Mouse (Mus musculus): ENCODE data around the gene Scube1. TPM values are rescaled to one million over a fixed set of nuclear protein-coding genes. Genes with fewer than 3 reads are reported as not detected.

The Scube1 gene
- total and polyA plus RNA-seq, 2 experiments = 0.13 to 0.18 TPM

DNA sequence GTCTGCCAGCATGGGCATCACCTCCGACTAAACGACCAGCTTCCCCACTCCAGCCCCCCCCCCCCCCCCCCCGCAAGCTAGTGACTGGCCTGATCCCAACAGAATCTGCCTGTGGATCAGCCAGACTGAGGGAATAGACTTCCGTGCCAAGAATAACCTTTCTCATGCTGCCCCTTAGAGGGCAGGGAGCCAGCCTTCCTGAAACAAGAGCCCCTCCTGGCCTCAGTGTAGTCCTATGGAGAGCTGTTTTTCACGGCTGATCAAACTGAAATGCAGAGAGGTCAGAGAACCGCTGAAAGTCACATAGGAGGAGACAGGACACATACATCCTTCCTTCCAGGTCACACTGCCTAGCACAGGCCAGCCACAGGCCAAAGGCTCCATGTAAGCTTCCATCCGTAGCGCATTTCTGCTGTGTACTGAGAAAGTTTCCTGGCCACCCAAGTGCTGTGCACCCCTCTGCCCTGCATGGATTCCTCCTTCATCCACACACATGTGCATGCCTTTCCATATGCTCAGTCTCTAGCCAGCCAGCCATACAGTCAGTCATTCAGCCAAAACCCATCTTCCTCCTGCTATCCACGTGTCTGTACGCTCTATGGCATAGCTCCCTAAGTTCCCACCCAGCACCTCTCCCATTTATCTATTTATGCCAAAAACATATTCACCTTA, 18.2 kb downstream of the Scube1 start:
- Histone ChIP-seq H3K79me2 (ENCODE audit: control insufficient read depth, insufficient read depth, low read length) (no peaks in the 10 kb centered on the region), H3K9ac (ENCODE audit: low read depth, low read length) (no peak overlapping the region), H3K36me3 (ENCODE audit: control insufficient read depth, insufficient read depth, low read length) (no peaks in the 10 kb centered on the region), H3K27ac (replicated peaks; ENCODE audit: insufficient read depth, low read depth, low read length) (no peak overlapping the region), H3K4me3 (ENCODE audit: insufficient read depth, low read depth, low read length) (no peak overlapping the region), H3K4me1 (ENCODE audit: control insufficient read depth, insufficient read depth, low read length) (no peaks in the 10 kb centered on the region), H3K27me3 (ENCODE audit: control insufficient read depth, insufficient read depth, low read length) (no peaks in the 10 kb centered on the region)
- TF ChIP-seq CTCF (IDR thresholded peaks at IDR 0.05; ENCODE audit: low read depth, low read length) (no peak), POLR2A (IDR thresholded peaks at IDR 0.05; ENCODE audit: extremely low read depth, insufficient read depth, low read length) (no peak)
- no peak for DNase-seq (ENCODE audit: extremely low read depth, low read depth, low spot score)
- WGBS = 61% methylated on average over 10 of the region's 10 CpGs

DNA sequence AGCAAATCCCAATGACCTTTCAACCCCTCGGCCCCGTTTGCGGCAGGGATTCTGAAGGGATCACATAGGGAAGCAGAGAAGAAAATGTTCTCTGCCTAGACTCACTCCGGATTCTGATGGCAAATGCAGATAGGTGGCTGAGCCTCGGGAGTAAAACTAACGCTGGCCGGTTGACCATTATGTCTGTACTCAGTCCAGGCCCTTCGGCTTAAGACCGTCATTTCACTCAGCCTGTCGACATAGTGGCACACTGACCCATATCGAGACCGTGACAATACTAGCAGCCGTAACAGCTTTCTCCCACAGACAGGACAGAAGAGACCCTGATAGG, 24.3 kb downstream of the Scube1 start:
- no peaks in the 10 kb centered on the region for H3K79me2 ChIP-seq (ENCODE audit: control insufficient read depth, insufficient read depth, low read length)
- H3K36me3 ChIP-seq (ENCODE audit: control insufficient read depth, insufficient read depth, low read length) = no peaks in the 10 kb centered on the region
- 77% methylated on average over 13 of the region's 13 CpGs for WGBS
- no peak overlapping the region for H3K9ac ChIP-seq (ENCODE audit: low read depth, low read length)
- H3K4me1 ChIP-seq (ENCODE audit: control insufficient read depth, insufficient read depth, low read length) = no peaks in the 10 kb centered on the region
- no peak overlapping the region for H3K4me3 ChIP-seq (ENCODE audit: insufficient read depth, low read depth, low read length)
- no peak for DNase-seq (ENCODE audit: extremely low read depth, low read depth, low spot score)
- no peaks in the 10 kb centered on the region for H3K27me3 ChIP-seq (ENCODE audit: control insufficient read depth, insufficient read depth, low read length)
- no peak overlapping the region for H3K27ac ChIP-seq (replicated peaks; ENCODE audit: insufficient read depth, low read depth, low read length)
- no peak for TF ChIP-seq POLR2A (IDR thresholded peaks at IDR 0.05; ENCODE audit: extremely low read depth, insufficient read depth, low read length)
- TF ChIP-seq CTCF (IDR thresholded peaks at IDR 0.05; ENCODE audit: low read depth, low read length) = no peak

DNA sequence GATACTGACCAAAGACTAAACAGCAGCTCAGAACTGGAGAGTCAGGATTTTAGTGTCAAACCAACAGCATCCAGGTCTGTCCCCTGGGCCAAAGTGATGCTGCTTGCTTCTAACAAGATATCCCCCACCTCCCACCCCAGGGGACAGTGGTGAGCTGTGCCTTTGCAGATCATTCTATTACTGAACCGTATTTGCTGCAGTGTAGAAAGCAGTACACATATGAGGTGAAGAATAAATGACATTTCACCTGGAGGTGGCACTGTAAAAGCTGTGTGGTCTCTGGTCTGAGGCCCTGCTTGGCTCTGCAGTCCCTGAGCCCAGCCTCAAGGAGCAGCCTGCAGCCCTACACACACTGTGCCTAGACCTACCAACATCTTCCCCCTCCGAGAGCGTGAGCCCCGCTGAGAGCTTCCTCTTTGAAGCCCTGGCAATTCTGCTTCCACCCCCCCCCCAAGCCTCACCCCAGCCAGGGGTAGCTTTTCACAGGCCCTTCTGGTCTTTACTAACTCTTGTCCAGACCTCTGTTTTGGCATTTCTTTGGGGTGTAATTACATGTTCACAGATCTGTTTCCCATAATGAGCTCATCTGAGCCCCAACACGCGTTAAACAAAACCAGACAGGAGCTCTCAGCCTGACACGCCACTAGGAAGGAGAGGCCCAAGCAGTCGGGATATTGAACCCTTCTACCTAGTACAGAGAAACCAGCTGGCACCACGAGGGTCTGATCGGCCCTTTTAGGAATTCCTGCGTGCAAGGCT, 24.8 kb downstream of the Scube1 start:
- no peak for TF ChIP-seq POLR2A (IDR thresholded peaks at IDR 0.05; ENCODE audit: extremely low read depth, insufficient read depth, low read length)
- TF ChIP-seq CTCF (IDR thresholded peaks at IDR 0.05; ENCODE audit: low read depth, low read length) = no peak
- 74% methylated on average over 11 of the region's 11 CpGs for WGBS
- Histone ChIP-seq H3K9ac (ENCODE audit: low read depth, low read length) (no peak overlapping the region), H3K4me1 (ENCODE audit: control insufficient read depth, insufficient read depth, low read length) (no peaks in the 10 kb centered on the region), H3K4me3 (ENCODE audit: insufficient read depth, low read depth, low read length) (no peak overlapping the region), H3K79me2 (ENCODE audit: control insufficient read depth, insufficient read depth, low read length) (no peaks in the 10 kb centered on the region), H3K27me3 (ENCODE audit: control insufficient read depth, insufficient read depth, low read length) (no peaks in the 10 kb centered on the region), H3K36me3 (ENCODE audit: control insufficient read depth, insufficient read depth, low read length) (no peaks in the 10 kb centered on the region), H3K27ac (replicated peaks; ENCODE audit: insufficient read depth, low read depth, low read length) (no peak overlapping the region)
- no peak for DNase-seq (ENCODE audit: extremely low read depth, low read depth, low spot score)

DNA sequence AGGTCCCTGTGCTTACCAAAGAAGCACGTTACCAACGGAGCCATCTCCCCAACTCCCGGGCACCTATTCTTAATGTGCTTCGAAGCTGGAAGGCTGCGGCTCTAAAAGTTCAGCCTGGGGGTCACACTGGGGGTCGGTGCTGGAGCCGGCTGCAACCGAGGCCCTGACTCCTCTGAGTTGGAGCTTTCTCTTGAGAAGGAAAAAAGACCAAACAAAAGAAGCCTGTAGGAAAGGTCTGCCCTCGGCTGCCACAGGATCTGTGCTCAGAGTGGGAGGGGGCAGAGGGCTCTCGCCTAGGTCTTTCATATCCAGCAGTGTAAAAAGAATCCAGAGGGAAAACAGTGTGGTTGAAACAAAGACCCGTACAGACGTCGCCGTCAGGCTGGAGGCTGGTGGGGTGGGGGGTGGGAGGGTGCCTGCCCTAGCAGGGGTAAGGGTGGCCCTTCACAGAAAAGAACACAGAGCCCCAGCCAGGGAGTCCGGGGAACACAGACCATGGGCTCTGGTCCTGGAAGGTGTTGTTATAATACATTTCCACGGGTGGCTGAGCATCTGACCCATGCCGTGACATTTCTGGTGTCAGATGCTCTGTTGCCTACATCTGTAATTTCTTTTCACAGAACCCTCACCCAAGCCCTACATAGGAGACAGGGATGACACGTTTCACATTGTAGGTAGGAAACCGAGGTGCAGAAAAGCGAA, 25.5 kb downstream of the Scube1 start:
- 76% methylated on average over 20 of the region's 20 CpGs for WGBS
- Histone ChIP-seq H3K79me2 (ENCODE audit: control insufficient read depth, insufficient read depth, low read length) (no peaks in the 10 kb centered on the region), H3K27me3 (ENCODE audit: control insufficient read depth, insufficient read depth, low read length) (no peaks in the 10 kb centered on the region), H3K36me3 (ENCODE audit: control insufficient read depth, insufficient read depth, low read length) (no peaks in the 10 kb centered on the region), H3K27ac (replicated peaks; ENCODE audit: insufficient read depth, low read depth, low read length) (no peak overlapping the region), H3K9ac (ENCODE audit: low read depth, low read length) (no peak overlapping the region), H3K4me1 (ENCODE audit: control insufficient read depth, insufficient read depth, low read length) (no peaks in the 10 kb centered on the region), H3K4me3 (ENCODE audit: insufficient read depth, low read depth, low read length) (no peak overlapping the region)
- no peak for DNase-seq (ENCODE audit: extremely low read depth, low read depth, low spot score)
- TF ChIP-seq CTCF (IDR thresholded peaks at IDR 0.05; ENCODE audit: low read depth, low read length) (no peak), POLR2A (IDR thresholded peaks at IDR 0.05; ENCODE audit: extremely low read depth, insufficient read depth, low read length) (no peak)

DNA sequence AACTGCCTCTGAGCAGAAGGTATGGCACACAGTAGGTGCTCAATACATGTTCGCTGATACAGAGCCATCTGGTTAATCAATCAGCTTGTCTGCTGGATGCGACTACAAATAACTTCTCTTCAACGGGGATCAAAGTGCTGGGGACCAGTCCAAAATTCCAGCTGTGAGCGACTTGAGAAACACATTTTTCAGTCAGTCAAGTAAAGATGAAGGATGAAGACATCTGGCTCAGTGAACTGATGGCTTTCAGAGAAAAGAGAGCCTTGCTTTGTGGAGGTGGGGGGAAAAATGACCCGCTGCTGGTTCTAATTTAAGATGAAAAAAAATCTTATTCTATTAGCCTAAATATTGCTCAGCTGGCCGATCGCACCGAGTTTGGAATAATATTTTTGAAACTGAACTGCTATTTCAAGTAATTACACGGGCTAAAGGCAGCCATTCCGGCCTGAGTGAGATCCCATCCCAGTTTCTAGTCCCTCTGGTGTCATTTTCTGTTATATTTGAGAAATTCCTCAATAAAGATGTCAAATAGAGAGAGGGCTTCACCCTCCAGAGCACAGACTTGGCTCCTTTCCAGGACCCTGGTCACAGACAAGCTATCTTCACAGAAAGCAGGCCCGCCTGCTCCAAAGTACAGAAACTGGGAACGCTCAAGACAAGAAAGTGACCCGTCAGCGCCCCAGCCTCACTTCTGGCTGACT, 28.0 kb downstream of the Scube1 start:
- WGBS = 74% methylated on average over 14 of the region's 14 CpGs
- H3K9ac ChIP-seq (ENCODE audit: low read depth, low read length) = no peak overlapping the region
- TF ChIP-seq CTCF (IDR thresholded peaks at IDR 0.05; ENCODE audit: low read depth, low read length) (no peak), POLR2A (IDR thresholded peaks at IDR 0.05; ENCODE audit: extremely low read depth, insufficient read depth, low read length) (no peak)

More for the DNA sequence above, 28.0 kb downstream of the Scube1 start:
- Histone ChIP-seq H3K27me3 (ENCODE audit: control insufficient read depth, insufficient read depth, low read length) (no peaks in the 10 kb centered on the region), H3K36me3 (ENCODE audit: control insufficient read depth, insufficient read depth, low read length) (no peaks in the 10 kb centered on the region), H3K79me2 (ENCODE audit: control insufficient read depth, insufficient read depth, low read length) (no peaks in the 10 kb centered on the region), H3K4me3 (ENCODE audit: insufficient read depth, low read depth, low read length) (no peak overlapping the region), H3K4me1 (ENCODE audit: control insufficient read depth, insufficient read depth, low read length) (no peaks in the 10 kb centered on the region), H3K27ac (replicated peaks; ENCODE audit: insufficient read depth, low read depth, low read length) (no peak overlapping the region)
- DNase-seq (ENCODE audit: extremely low read depth, low read depth, low spot score) = peak; percentile 5
